Mouse (Mus musculus): ENCODE measurements around the gene C1qa. TPM values are rescaled to one million over a fixed set of nuclear protein-coding genes. Genes with fewer than 3 reads are reported as not detected.

Gene C1qa
- total and polyA plus RNA-seq, 2 experiments from 2014 or later: 42.2 to 53.1 TPM

DNA sequence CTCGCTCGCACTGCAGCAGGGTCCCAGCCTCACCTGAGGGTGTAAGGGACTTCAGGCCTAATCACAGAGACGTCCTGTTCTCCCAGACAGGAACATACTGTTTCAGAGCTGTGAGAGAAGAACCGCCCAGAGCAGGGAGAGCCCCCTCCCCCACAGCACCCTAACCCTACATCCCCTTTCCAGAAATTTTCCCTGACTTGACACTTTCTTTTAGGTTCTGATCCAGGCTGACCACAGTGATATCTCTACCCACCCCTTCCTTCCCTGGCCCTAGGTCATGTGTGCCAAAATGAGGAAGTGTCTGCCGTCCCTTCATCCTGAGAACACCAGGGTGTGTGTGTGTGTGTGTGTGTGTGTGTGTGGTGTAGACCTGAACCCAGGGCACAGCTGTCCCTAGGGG lies 5.8 kb downstream of the C1qa start, which contains the start of gene C1qc:
Gene C1qc, minus strand, starts transcription at position 255 of the 400 bp plus-strand sequence.
- Histone ChIP-seq H3K9ac (no peak within 1 kb of the TSS), H3K36me3 (ENCODE audit: insufficient read depth) (no peaks in the 10 kb centered on the region), H3K4me3 (ENCODE audit: low read depth, low read length) (no peak within 1 kb of the TSS), H3K4me1 (ENCODE audit: insufficient read depth) (no peaks in the 10 kb centered on the region), H3K9me3 (ENCODE audit: low read length) (no peaks in the 10 kb centered on the region), H3K27me3 (ENCODE audit: insufficient read depth, low read length) (peaks cover 22% of the 10 kb centered on the region), H3K4me2 (ENCODE audit: low read depth) (no peak within 1 kb of the TSS), H3K27ac (ENCODE audit: low read depth, low read length) (no peak within 1 kb of the TSS)
- DNase-seq (no peak), ATAC-seq (no peak)
- TF ChIP-seq CTCF (IDR thresholded peaks at IDR 0.05; ENCODE audit: low read depth): no peak
- WGBS: 64% methylated on average over 5 of the region's 5 CpGs

DNA sequence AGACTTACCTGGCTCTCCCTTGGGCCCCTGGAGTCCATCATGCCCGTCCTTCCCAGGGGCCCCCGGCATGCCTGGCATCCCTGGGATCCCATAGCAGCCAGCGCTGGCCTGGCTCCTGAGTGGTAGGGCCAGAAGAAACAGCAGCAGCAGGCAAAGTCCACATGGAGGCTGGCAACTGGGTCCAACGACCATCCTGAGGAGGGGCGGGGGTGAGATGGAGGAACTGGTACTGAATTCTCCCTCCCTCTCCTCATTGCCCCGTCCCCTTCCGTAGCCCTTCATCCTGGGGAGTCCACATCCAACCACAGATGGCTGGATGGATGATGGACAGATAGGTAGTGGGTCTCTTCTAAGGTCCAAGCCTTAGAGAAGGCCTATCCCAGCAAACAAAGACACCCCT lies 6.2 kb downstream of the C1qa start:
- DNase-seq: no peak
- Histone ChIP-seq H3K4me3 (ENCODE audit: low read depth, low read length) (no peak overlapping the region), H3K27me3 (ENCODE audit: insufficient read depth, low read length) (peaks cover 22% of the 10 kb centered on the region), H3K9me3 (ENCODE audit: low read length) (no peaks in the 10 kb centered on the region), H3K4me2 (ENCODE audit: low read depth) (no peak overlapping the region), H3K27ac (ENCODE audit: low read depth, low read length) (no peak overlapping the region), H3K4me1 (ENCODE audit: insufficient read depth) (no peaks in the 10 kb centered on the region), H3K36me3 (ENCODE audit: insufficient read depth) (no peaks in the 10 kb centered on the region), H3K9ac (no peak overlapping the region)
- ATAC-seq: no peak
- no peak for TF ChIP-seq CTCF (IDR thresholded peaks at IDR 0.05; ENCODE audit: low read depth)
- 65% methylated on average over 7 of the region's 7 CpGs for WGBS

DNA sequence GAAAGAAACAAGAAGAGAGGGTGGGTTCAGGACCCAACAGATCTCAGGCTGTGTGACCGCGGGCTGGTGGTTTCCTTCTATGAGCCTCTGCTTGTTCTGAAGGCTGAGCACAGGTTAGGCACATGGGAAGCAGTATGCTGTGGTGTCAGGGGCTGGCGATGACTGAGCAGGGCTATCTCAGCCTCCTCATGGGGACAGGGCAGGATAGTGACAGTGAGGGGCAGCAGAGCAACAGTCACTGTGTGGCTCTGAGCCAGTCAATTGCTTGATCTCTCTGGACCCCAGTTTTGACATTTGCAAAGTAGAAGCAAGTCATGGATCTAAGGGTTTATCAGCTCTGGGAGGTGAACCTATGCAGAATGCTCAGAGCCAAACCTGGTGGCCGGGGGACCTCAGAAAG lies 7.5 kb downstream of the C1qa start:
- 88% methylated on average over 4 of the region's 4 CpGs for WGBS
- Histone ChIP-seq H3K27me3 (ENCODE audit: insufficient read depth, low read length) (peaks cover 13% of the 10 kb centered on the region), H3K4me2 (ENCODE audit: low read depth) (no peak overlapping the region), H3K9me3 (ENCODE audit: low read length) (no peaks in the 10 kb centered on the region), H3K36me3 (ENCODE audit: insufficient read depth) (no peaks in the 10 kb centered on the region), H3K4me3 (ENCODE audit: low read depth, low read length) (no peak overlapping the region), H3K4me1 (ENCODE audit: insufficient read depth) (no peaks in the 10 kb centered on the region), H3K27ac (ENCODE audit: low read depth, low read length) (no peak overlapping the region), H3K9ac (no peak overlapping the region)
- ATAC-seq: no peak
- DNase-seq: no peak
- TF ChIP-seq CTCF (IDR thresholded peaks at IDR 0.05; ENCODE audit: low read depth): no peak

DNA sequence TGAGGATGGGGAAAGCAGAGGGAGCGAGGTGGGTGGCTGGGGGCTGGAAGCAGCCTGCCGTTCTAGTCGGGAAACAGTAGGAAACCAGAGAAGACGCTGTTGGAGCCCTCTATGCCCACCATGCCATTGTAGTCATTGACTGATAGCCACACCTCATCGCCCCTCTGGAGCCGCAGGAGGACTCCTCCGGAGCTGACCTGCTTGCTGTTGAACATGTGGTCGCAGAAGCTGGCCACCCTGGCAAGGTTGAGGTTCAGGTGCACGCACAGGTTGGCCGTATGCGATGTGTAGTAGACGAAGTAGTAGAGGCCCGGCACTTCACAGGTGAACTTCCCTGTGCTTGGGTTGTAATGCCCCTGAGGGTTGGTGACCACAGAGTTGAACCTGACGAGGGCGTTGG lies 8.6 kb downstream of the C1qa start:
- no peak overlapping the region for H3K4me2 ChIP-seq (ENCODE audit: low read depth)
- H3K4me3 ChIP-seq (ENCODE audit: low read depth, low read length): no peak overlapping the region
- TF ChIP-seq CTCF (IDR thresholded peaks at IDR 0.05; ENCODE audit: low read depth): no peak
- ATAC-seq (no peak), DNase-seq (no peak)
- no peaks in the 10 kb centered on the region for H3K4me1 ChIP-seq (ENCODE audit: insufficient read depth)
- H3K36me3 ChIP-seq (ENCODE audit: insufficient read depth): no peaks in the 10 kb centered on the region
- H3K9me3 ChIP-seq (ENCODE audit: low read length): no peaks in the 10 kb centered on the region
- H3K27me3 ChIP-seq (ENCODE audit: insufficient read depth, low read length): peaks cover 2% of the 10 kb centered on the region; the same call in 1 of the 2 replicates
- H3K27ac ChIP-seq (ENCODE audit: low read depth, low read length): no peak overlapping the region
- 90% methylated on average over 15 of the region's 15 CpGs for WGBS
- H3K9ac ChIP-seq: no peak overlapping the region

DNA sequence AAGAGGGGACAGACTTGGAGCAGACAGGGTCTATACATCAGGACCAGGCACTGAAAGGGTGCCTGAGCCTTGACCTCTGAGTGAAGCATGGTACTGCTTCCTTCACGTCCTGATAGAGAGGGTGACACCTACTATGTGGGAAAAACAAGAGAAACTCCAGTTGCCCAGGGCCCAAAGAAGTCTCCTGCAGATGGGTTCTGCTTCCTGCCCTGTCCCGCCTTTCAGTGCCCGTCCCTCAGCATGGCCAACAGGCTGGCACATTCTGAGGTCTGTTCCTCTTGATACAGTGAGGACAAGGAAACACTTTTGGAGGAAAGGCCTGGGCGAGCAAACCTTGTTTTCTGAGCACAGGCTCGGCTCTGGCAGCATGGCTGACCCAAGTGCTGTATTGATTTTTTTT lies 10.9 kb downstream of the C1qa start:
- WGBS: 75% methylated on average over 5 of the region's 5 CpGs
- DNase-seq (no peak), ATAC-seq (no peak)
- no peak overlapping the region for H3K4me3 ChIP-seq (ENCODE audit: low read depth, low read length)
- H3K9me3 ChIP-seq (ENCODE audit: low read length): no peaks in the 10 kb centered on the region
- no peak for TF ChIP-seq CTCF (IDR thresholded peaks at IDR 0.05; ENCODE audit: low read depth)
- no peak overlapping the region for H3K4me2 ChIP-seq (ENCODE audit: low read depth)
- H3K9ac ChIP-seq: no peak overlapping the region
- no peaks in the 10 kb centered on the region for H3K36me3 ChIP-seq (ENCODE audit: insufficient read depth)
- no peak overlapping the region for H3K27ac ChIP-seq (ENCODE audit: low read depth, low read length)
- no peaks in the 10 kb centered on the region for H3K27me3 ChIP-seq (ENCODE audit: insufficient read depth, low read length)
- no peaks in the 10 kb centered on the region for H3K4me1 ChIP-seq (ENCODE audit: insufficient read depth)

DNA sequence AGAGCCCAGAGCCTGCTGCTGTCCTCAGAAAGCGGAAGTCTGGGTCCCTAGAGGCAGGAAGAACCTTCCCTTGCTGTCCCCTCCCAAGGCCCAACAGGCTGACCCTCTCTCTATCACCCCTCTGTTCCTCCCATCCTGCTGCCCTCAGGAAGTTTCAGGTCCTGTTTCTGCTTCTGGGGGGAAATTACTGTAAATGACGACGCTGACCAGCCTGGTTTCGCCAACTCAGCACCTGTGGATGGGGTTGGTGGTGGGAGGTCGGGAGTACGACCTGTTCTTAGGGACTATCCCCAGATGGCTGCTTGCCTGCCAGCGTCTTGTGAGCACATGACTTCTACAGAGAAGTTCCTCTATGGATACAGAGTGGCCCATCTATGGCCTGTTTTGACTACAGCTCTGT lies 12.5 kb downstream of the C1qa start, which contains the start of gene C1qb:
Gene C1qb, minus strand, starts transcription at position 87 of the 400 bp plus-strand sequence.
- ATAC-seq (no peak), DNase-seq (no peak)
- no peak within 1 kb of the TSS for H3K4me2 ChIP-seq (ENCODE audit: low read depth)
- 76% methylated on average over 7 of the region's 7 CpGs for WGBS
- H3K36me3 ChIP-seq (ENCODE audit: insufficient read depth): no peaks in the 10 kb centered on the region
- no peaks in the 10 kb centered on the region for H3K27me3 ChIP-seq (ENCODE audit: insufficient read depth, low read length)
- no peak for TF ChIP-seq CTCF (IDR thresholded peaks at IDR 0.05; ENCODE audit: low read depth)
- no peak within 1 kb of the TSS for H3K9ac ChIP-seq
- no peaks in the 10 kb centered on the region for H3K9me3 ChIP-seq (ENCODE audit: low read length)
- no peak within 1 kb of the TSS for H3K27ac ChIP-seq (ENCODE audit: low read depth, low read length)
- H3K4me3 ChIP-seq (ENCODE audit: low read depth, low read length): no peak within 1 kb of the TSS
- H3K4me1 ChIP-seq (ENCODE audit: insufficient read depth): no peaks in the 10 kb centered on the region

DNA sequence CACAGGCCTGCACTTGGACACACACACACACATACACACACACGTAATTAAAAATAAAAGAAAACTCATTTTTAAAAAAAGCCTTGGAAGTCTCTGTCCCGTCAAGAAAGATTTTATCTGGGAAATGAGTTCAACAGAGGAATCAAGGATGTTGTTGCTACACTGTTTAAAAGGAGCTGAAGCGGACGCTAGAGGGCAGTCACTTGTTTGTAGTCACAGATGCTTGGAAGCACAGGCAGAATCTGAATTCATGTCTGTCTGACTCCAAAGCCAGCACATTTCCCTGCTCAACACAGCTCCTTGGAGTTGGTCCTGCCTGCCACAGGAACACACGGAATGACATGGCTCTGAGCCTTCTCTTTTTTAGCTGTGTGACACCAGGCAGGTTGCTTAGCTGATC lies 20.0 kb downstream of the C1qa start:
- H3K4me1 ChIP-seq (ENCODE audit: insufficient read depth): no peaks in the 10 kb centered on the region
- no peak overlapping the region for H3K4me2 ChIP-seq (ENCODE audit: low read depth)
- no peak overlapping the region for H3K4me3 ChIP-seq (ENCODE audit: low read depth, low read length)
- no peaks in the 10 kb centered on the region for H3K36me3 ChIP-seq (ENCODE audit: insufficient read depth)
- 25% methylated on average over 5 of the region's 5 CpGs for WGBS
- no peak overlapping the region for H3K9ac ChIP-seq
- H3K27me3 ChIP-seq (ENCODE audit: insufficient read depth, low read length): no peaks in the 10 kb centered on the region
- no peaks in the 10 kb centered on the region for H3K9me3 ChIP-seq (ENCODE audit: low read length)
- peak; percentile 59 for TF ChIP-seq CTCF (IDR thresholded peaks at IDR 0.05; ENCODE audit: low read depth)
- H3K27ac ChIP-seq (ENCODE audit: low read depth, low read length): no peak overlapping the region
- ATAC-seq: no peak
- DNase-seq: peak; percentile 39

DNA sequence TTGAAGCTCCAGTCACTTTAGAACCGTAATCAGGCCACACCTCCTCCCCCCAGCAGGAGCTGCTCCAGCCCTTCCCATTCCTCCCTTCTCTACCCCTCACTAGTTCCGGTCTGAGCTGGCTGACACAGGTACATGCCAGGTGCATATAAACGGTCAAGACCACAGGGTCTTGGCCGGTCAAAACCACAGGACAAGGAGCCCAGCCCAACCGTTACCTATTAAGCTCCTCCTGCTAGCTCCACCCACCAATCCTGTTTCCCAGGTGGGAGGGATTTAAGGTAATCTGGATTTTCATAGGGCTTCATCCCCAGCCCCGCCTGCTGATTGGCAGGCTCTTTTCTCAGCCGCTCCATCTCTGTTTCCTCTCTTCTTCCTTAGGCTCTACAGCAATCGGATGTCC lies 20.4 kb downstream of the C1qa start:
- WGBS: 61% methylated on average over 8 of the region's 8 CpGs
- Histone ChIP-seq H3K9me3 (ENCODE audit: low read length) (no peaks in the 10 kb centered on the region), H3K36me3 (ENCODE audit: insufficient read depth) (no peaks in the 10 kb centered on the region), H3K9ac (no peak overlapping the region), H3K4me1 (ENCODE audit: insufficient read depth) (no peaks in the 10 kb centered on the region), H3K4me2 (ENCODE audit: low read depth) (no peak overlapping the region), H3K4me3 (ENCODE audit: low read depth, low read length) (no peak overlapping the region), H3K27me3 (ENCODE audit: insufficient read depth, low read length) (no peaks in the 10 kb centered on the region), H3K27ac (ENCODE audit: low read depth, low read length) (no peak overlapping the region)
- TF ChIP-seq CTCF (IDR thresholded peaks at IDR 0.05; ENCODE audit: low read depth): no peak
- ATAC-seq (no peak), DNase-seq (no peak)

All from forebrain, postnatal 0 days (tissue).